Mouse (Mus musculus): ENCODE data around the gene Cspg4.

DNA sequence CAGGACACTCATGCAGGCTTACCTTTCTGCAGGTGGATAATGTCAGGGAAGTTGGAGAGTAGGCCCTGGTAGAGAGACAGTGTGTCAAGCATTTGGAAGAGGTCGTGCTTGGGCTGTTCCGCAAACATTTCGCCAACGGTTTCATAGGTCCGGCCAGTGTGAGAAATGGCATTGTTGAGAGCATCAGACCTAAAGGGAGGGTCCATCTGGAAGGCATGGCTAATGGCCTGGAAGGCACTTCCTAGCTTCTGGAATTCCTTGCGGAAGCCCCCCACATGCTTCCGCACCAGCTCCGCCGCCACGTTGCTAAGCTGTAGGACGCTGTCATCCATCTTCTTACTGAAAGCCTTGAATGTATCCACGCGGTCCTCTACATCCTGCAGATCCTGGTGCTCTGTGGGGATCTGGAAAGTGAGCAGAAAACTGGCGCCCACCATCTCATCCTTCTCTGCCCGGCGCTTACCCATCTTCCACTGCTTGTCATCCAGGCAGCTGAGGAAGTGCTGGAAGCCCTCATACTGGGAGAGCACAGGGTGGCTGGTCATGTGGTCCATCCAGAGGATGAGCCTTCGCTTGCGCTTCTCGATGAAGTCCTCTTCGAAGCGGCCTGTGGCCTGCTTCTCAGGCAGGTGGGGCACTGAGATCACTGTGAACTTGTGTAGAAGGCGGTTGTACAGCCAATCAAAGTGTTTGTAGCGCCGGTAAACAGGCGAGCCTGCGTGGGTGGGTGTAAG, 60.6 kb downstream of the Cspg4 start:
- TF ChIP-seq CTCF (IDR thresholded peaks at IDR 0.05) (no peak), EP300 (IDR thresholded peaks at IDR 0.05) (no peak)

Data from lung, postnatal 0 days (tissue).